Mouse (Mus musculus): ENCODE data around the gene Gm37419. TPM values are rescaled to one million over a fixed set of nuclear protein-coding genes. Genes with fewer than 3 reads are reported as not detected.

The Gm37419 gene
- polyA plus RNA-seq, 1 experiment from 2014 or later, result not detected

GRCm38 (mm10) chr16:24021722-24022121 lies 33.4 kb downstream of the Gm37419 start:
- peaks cover under 1% of the 10 kb centered on the region; the same call in 1 of the 2 replicates for H3K4me1 ChIP-seq
- no peaks in the 10 kb centered on the region for H3K9me3 ChIP-seq (replicated peaks)
- no peak overlapping the region for H3K4me3 ChIP-seq
- no peaks in the 10 kb centered on the region for H3K27me3 ChIP-seq (ENCODE audit: low read depth, poor library complexity, severe bottlenecking)
- no peak overlapping the region for H3K27ac ChIP-seq (replicated peaks)
- no peak for DNase-seq (ENCODE audit: low spot score)
- WGBS, result 72% methylated on average over 1 of the region's 1 CpGs
- H3K36me3 ChIP-seq, result no peaks in the 10 kb centered on the region

GRCm38 (mm10) chr16:24022605-24023004 lies 34.3 kb downstream of the Gm37419 start:
- H3K9me3 ChIP-seq (replicated peaks), result no peaks in the 10 kb centered on the region
- no peak overlapping the region for H3K27ac ChIP-seq (replicated peaks)
- no peak for DNase-seq (ENCODE audit: low spot score)
- no peaks in the 10 kb centered on the region for H3K27me3 ChIP-seq (ENCODE audit: low read depth, poor library complexity, severe bottlenecking)
- 88% methylated on average over 4 of the region's 4 CpGs for WGBS
- no peaks in the 10 kb centered on the region for H3K4me1 ChIP-seq
- no peaks in the 10 kb centered on the region for H3K36me3 ChIP-seq
- no peak overlapping the region for H3K4me3 ChIP-seq

GRCm38 (mm10) chr16:24025442-24025841 lies 37.2 kb downstream of the Gm37419 start:
- no peak overlapping the region for H3K27ac ChIP-seq (replicated peaks)
- no peaks in the 10 kb centered on the region for H3K4me1 ChIP-seq
- DNase-seq (ENCODE audit: low spot score), result no peak
- H3K9me3 ChIP-seq (replicated peaks), result no peaks in the 10 kb centered on the region
- H3K4me3 ChIP-seq, result no peak overlapping the region
- no peaks in the 10 kb centered on the region for H3K36me3 ChIP-seq
- 74% methylated on average over 7 of the region's 7 CpGs for WGBS
- no peaks in the 10 kb centered on the region for H3K27me3 ChIP-seq (ENCODE audit: low read depth, poor library complexity, severe bottlenecking)

- WGBS, result 72% methylated on average over 2 of the region's 2 CpGs
Measured at GRCm38 (mm10) chr16:24029965-24030672, 41.8 kb downstream of the Gm37419 start.

GRCm38 (mm10) chr16:24033259-24033658 lies 45.0 kb downstream of the Gm37419 start:
- no peaks in the 10 kb centered on the region for H3K9me3 ChIP-seq (replicated peaks)
- H3K27me3 ChIP-seq (ENCODE audit: low read depth, poor library complexity, severe bottlenecking), result no peaks in the 10 kb centered on the region
- no peaks in the 10 kb centered on the region for H3K4me1 ChIP-seq
- no peak overlapping the region for H3K4me3 ChIP-seq
- no peak overlapping the region for H3K27ac ChIP-seq (replicated peaks)
- no peaks in the 10 kb centered on the region for H3K36me3 ChIP-seq
- WGBS, result 92% methylated on average over 5 of the region's 5 CpGs
- no peak for DNase-seq (ENCODE audit: low spot score)

More at GRCm38 (mm10) chr16:24029965-24030672, 41.8 kb downstream of the Gm37419 start:
- DNase-seq (ENCODE audit: low spot score), result no peak
- Histone ChIP-seq H3K36me3 (no peaks in the 10 kb centered on the region), H3K27ac (replicated peaks) (no peak overlapping the region), H3K4me3 (no peak overlapping the region), H3K4me1 (no peaks in the 10 kb centered on the region), H3K9me3 (replicated peaks) (no peaks in the 10 kb centered on the region), H3K27me3 (ENCODE audit: low read depth, poor library complexity, severe bottlenecking) (no peaks in the 10 kb centered on the region)

- 61% methylated on average over 2 of the region's 2 CpGs for WGBS
- no peak overlapping the region for H3K27ac ChIP-seq (replicated peaks)
- H3K4me1 ChIP-seq, result no peaks in the 10 kb centered on the region
- H3K36me3 ChIP-seq, result no peaks in the 10 kb centered on the region
- H3K27me3 ChIP-seq (ENCODE audit: low read depth, poor library complexity, severe bottlenecking), result no peaks in the 10 kb centered on the region
- no peak overlapping the region for H3K4me3 ChIP-seq
- H3K9me3 ChIP-seq (replicated peaks), result no peaks in the 10 kb centered on the region
- no peak for DNase-seq (ENCODE audit: low spot score)
Measured at GRCm38 (mm10) chr16:24034450-24034849, 46.2 kb downstream of the Gm37419 start.

GRCm38 (mm10) chr16:24035767-24036166 lies 47.5 kb downstream of the Gm37419 start:
- Histone ChIP-seq H3K27me3 (ENCODE audit: low read depth, poor library complexity, severe bottlenecking) (no peaks in the 10 kb centered on the region), H3K4me3 (no peak overlapping the region), H3K36me3 (no peaks in the 10 kb centered on the region), H3K4me1 (no peaks in the 10 kb centered on the region), H3K9me3 (replicated peaks) (no peaks in the 10 kb centered on the region), H3K27ac (replicated peaks) (no peak overlapping the region)
- no peak for DNase-seq (ENCODE audit: low spot score)

GRCm38 (mm10) chr16:24036398-24036797 lies 48.1 kb downstream of the Gm37419 start:
- H3K9me3 ChIP-seq (replicated peaks), result no peaks in the 10 kb centered on the region
- 94% methylated on average over 3 of the region's 3 CpGs for WGBS
- H3K4me1 ChIP-seq, result no peaks in the 10 kb centered on the region
- H3K36me3 ChIP-seq, result no peaks in the 10 kb centered on the region
- no peak for DNase-seq (ENCODE audit: low spot score)
- H3K4me3 ChIP-seq, result no peak overlapping the region
- H3K27me3 ChIP-seq (ENCODE audit: low read depth, poor library complexity, severe bottlenecking), result no peaks in the 10 kb centered on the region
- H3K27ac ChIP-seq (replicated peaks), result no peak overlapping the region

Other genes starting within 250 kb of the Gm37419 start
- 29.9 and 39.9 TPM in 2 replicates for gene Sst, start 97.5 kb upstream of the Gm37419 start, polyA plus RNA-seq (2016; fragmentation: Nextera tagmentation; extraction: Ambion mirVana)
- gene Rtp2, start 56.1 kb upstream of the Gm37419 start, polyA plus RNA-seq (2016; fragmentation: Nextera tagmentation; extraction: Ambion mirVana), result not detected in 2 replicates
- 0.02 and 0.07 TPM in 2 replicates for gene Bcl6, start 370 bp downstream of the Gm37419 start, polyA plus RNA-seq (2016; fragmentation: Nextera tagmentation; extraction: Ambion mirVana)

All from midbrain, embryonic 10.5 days (tissue).